Mouse (Mus musculus): ENCODE measurements around the gene Spin2d.
"Not testable (repeated sequence)": the region's sequence is repeated elsewhere in the genome, so short reads cannot be mapped to it uniquely, and the experiment has no call there.

- TF ChIP-seq CTCF, EP300 (IDR thresholded peaks at IDR 0.05): not testable (repeated sequence)
These were observed 33.6 kb downstream of the Spin2d start for GRCm38 (mm10) chrX:73143218-73143618.

All from lung, postnatal 0 days (tissue).